Mouse (Mus musculus): Measurements from ENCODE around the gene Uhrf1bp1l. TPM values are rescaled to one million over a fixed set of nuclear protein-coding genes. Genes with fewer than 3 reads are reported as not detected.

The Uhrf1bp1l gene
- polyA plus RNA-seq, 1 experiment from 2014 or later = 22.5 TPM

GRCm38 (mm10) chr10:89855251-89855875 is 110.6 kb downstream of the Uhrf1bp1l start:
- Histone ChIP-seq H3K4me3 (replicated peaks; ENCODE audit: low read length) (no peak overlapping the region), H3K9me3 (replicated peaks; ENCODE audit: control insufficient read depth, low read length) (no peaks in the 10 kb centered on the region), H3K36me3 (ENCODE audit: control insufficient read depth, insufficient read depth, low read length) (no peaks in the 10 kb centered on the region), H3K27me3 (ENCODE audit: control insufficient read depth, insufficient read depth, low read length) (no peaks in the 10 kb centered on the region), H3K4me1 (ENCODE audit: control insufficient read depth, insufficient read depth, low read length) (no peaks in the 10 kb centered on the region), H3K4me2 (ENCODE audit: low read depth, low read length) (no peak overlapping the region), H3K27ac (ENCODE audit: low read length) (no peak overlapping the region), H3K9ac (ENCODE audit: low read length) (no peak overlapping the region)
- ATAC-seq (ENCODE audit: insufficient read depth, low FRiP score) = no peak
- 81% methylated on average over 5 of the region's 5 CpGs for WGBS

GRCm38 (mm10) chr10:89856286-89856685 is 111.5 kb downstream of the Uhrf1bp1l start:
- Histone ChIP-seq H3K36me3 (ENCODE audit: control insufficient read depth, insufficient read depth, low read length) (no peaks in the 10 kb centered on the region), H3K27me3 (ENCODE audit: control insufficient read depth, insufficient read depth, low read length) (no peaks in the 10 kb centered on the region), H3K4me2 (ENCODE audit: low read depth, low read length) (no peak overlapping the region), H3K27ac (ENCODE audit: low read length) (no peak overlapping the region), H3K4me1 (ENCODE audit: control insufficient read depth, insufficient read depth, low read length) (no peaks in the 10 kb centered on the region), H3K9me3 (replicated peaks; ENCODE audit: control insufficient read depth, low read length) (no peaks in the 10 kb centered on the region), H3K9ac (ENCODE audit: low read length) (no peak overlapping the region), H3K4me3 (replicated peaks; ENCODE audit: low read length) (no peak overlapping the region)
- ATAC-seq (ENCODE audit: insufficient read depth, low FRiP score) = no peak
- WGBS = 89% methylated on average over 7 of the region's 7 CpGs

GRCm38 (mm10) chr10:89868211-89868610 is 123.4 kb downstream of the Uhrf1bp1l start:
- no peak overlapping the region for H3K9ac ChIP-seq (ENCODE audit: low read length)
- no peak for ATAC-seq (ENCODE audit: insufficient read depth, low FRiP score)
- H3K4me3 ChIP-seq (replicated peaks; ENCODE audit: low read length) = no peak overlapping the region
- H3K4me1 ChIP-seq (ENCODE audit: control insufficient read depth, insufficient read depth, low read length) = peaks cover 3% of the 10 kb centered on the region; the same call in 1 of the 2 replicates
- H3K36me3 ChIP-seq (ENCODE audit: control insufficient read depth, insufficient read depth, low read length) = no peaks in the 10 kb centered on the region
- peaks cover 8% of the 10 kb centered on the region; the same call in 1 of the 2 replicates for H3K27me3 ChIP-seq (ENCODE audit: control insufficient read depth, insufficient read depth, low read length)
- no peaks in the 10 kb centered on the region for H3K9me3 ChIP-seq (replicated peaks; ENCODE audit: control insufficient read depth, low read length)
- H3K27ac ChIP-seq (ENCODE audit: low read length) = no peak overlapping the region
- WGBS = 73% methylated on average over 4 of the region's 4 CpGs
- H3K4me2 ChIP-seq (ENCODE audit: low read depth, low read length) = no peak overlapping the region

- Histone ChIP-seq H3K27ac (ENCODE audit: low read length) (no peak overlapping the region), H3K27me3 (ENCODE audit: control insufficient read depth, insufficient read depth, low read length) (peaks cover 14% of the 10 kb centered on the region), H3K4me2 (ENCODE audit: low read depth, low read length) (no peak overlapping the region), H3K9me3 (replicated peaks; ENCODE audit: control insufficient read depth, low read length) (no peaks in the 10 kb centered on the region), H3K36me3 (ENCODE audit: control insufficient read depth, insufficient read depth, low read length) (no peaks in the 10 kb centered on the region), H3K4me3 (replicated peaks; ENCODE audit: low read length) (no peak overlapping the region), H3K4me1 (ENCODE audit: control insufficient read depth, insufficient read depth, low read length) (peaks cover 9% of the 10 kb centered on the region), H3K9ac (ENCODE audit: low read length) (no peak overlapping the region)
- ATAC-seq (ENCODE audit: insufficient read depth, low FRiP score) = no peak
- WGBS = 72% methylated on average over 3 of the region's 3 CpGs
Observed at GRCm38 (mm10) chr10:89868836-89869235, 124.0 kb downstream of the Uhrf1bp1l start.

Other genes starting within 250 kb of the Uhrf1bp1l start
- gene Nr1h4, start 211.4 kb upstream of the Uhrf1bp1l start, polyA plus RNA-seq (2015; fragmentation: Nextera tagmentation; extraction: Ambion mirVana) = 8.2 and 8.6 TPM in 2 replicates
- 0.03 TPM in 1 of 2 replicates, not detected in the other for gene Slc17a8, start 123.7 kb upstream of the Uhrf1bp1l start, polyA plus RNA-seq (2015; fragmentation: Nextera tagmentation; extraction: Ambion mirVana)
- gene Scyl2, start 58.7 kb upstream of the Uhrf1bp1l start, polyA plus RNA-seq (2015; fragmentation: Nextera tagmentation; extraction: Ambion mirVana) = 6.2 and 7.7 TPM in 2 replicates
- 19.2 and 30.3 TPM in 2 replicates for gene Actr6, start 12.7 kb upstream of the Uhrf1bp1l start, polyA plus RNA-seq (2015; fragmentation: Nextera tagmentation; extraction: Ambion mirVana)
- 1.3 and 1.4 TPM in 2 replicates for gene Anks1b, start 128.5 kb downstream of the Uhrf1bp1l start, polyA plus RNA-seq (2015; fragmentation: Nextera tagmentation; extraction: Ambion mirVana)